Mouse (Mus musculus): Measurements from ENCODE around the gene Cdca7. TPM values are rescaled to one million over a fixed set of nuclear protein-coding genes. Genes with fewer than 3 reads are reported as not detected.

The Cdca7 gene
- polyA plus RNA-seq, 1 experiment, result 25.8 TPM

DNA sequence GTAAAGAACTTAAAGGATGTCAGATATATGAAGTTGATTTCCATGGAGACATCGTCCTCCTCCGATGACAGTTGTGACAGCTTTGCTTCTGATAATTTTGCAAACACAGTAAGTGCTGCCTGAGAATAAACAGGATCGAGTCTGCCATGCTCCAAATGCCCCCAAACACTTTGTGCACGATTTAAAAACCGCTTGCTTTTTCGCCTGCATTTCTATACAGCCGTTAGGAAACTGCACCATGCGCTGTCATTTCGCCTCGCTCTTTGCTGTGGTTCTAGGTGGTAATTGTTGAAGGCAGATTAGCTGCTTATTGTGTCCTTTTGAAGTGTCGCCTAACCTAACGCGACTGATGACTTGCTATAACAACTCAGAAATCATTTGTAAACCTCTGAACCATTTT, 3.0 kb downstream of the Cdca7 start:
- Histone ChIP-seq H3K4me1 (ENCODE audit: control insufficient read depth, insufficient read depth, low read length) (peaks cover 6% of the 10 kb centered on the region; the same call in 1 of the 2 replicates), H3K4me3 (ENCODE audit: insufficient read depth, low read length) (no peak overlapping the region), H3K27ac (ENCODE audit: insufficient read depth, low read length) (no peak overlapping the region)
- TF ChIP-seq CTCF (IDR thresholded peaks at IDR 0.05; ENCODE audit: borderline replicate concordance, insufficient read depth, low read length), result no peak
- no peak for TF ChIP-seq POLR2A (IDR thresholded peaks at IDR 0.05; ENCODE audit: low read depth, low read length)

DNA sequence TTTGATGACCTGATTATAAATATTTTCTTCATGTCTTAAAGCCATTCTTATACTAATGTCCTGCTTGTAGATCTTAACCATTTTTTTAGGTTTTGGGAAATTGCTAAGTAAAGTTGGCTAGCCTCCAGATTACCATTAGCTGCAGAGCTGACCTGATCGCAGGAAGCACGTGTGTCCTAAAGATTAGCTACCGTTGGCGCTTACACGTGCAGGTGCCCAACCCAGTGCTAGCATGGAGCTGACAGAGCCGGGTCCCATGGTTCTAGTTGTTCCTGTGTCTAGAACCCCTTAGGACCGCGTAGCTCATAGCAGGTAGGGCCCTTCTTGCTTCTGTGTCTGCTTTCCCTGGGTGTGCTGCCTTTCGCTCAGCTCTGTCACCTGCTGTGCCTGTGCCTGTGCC, 3.9 kb downstream of the Cdca7 start:
- TF ChIP-seq CTCF (IDR thresholded peaks at IDR 0.05; ENCODE audit: borderline replicate concordance, insufficient read depth, low read length) (no peak), POLR2A (IDR thresholded peaks at IDR 0.05; ENCODE audit: low read depth, low read length) (no peak)
- H3K4me3 ChIP-seq (ENCODE audit: insufficient read depth, low read length), result no peak overlapping the region
- peaks cover 6% of the 10 kb centered on the region; the same call in 1 of the 2 replicates for H3K4me1 ChIP-seq (ENCODE audit: control insufficient read depth, insufficient read depth, low read length)
- H3K27ac ChIP-seq (ENCODE audit: insufficient read depth, low read length), result no peak overlapping the region

DNA sequence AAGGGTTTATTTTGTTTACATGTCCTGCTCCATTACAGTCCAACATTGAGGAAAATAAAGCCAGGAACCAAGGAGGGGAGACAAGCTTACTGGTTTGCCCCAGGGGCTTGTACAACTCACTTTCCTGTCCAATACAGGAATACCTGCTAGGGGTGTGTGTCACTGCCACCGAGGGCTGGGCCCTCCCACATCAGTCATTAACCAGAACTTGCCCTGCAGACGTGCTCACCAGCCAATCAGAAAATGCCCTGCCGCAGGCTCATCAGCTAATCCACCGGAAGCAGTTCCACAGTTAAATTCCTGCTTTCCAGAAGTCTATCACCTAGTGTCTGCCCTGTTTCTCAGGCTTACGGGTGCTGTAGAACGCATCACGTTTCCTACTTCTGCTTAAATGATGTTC, 15.7 kb downstream of the Cdca7 start:
- no peaks in the 10 kb centered on the region for H3K4me1 ChIP-seq (ENCODE audit: control insufficient read depth, insufficient read depth, low read length)
- no peak overlapping the region for H3K4me3 ChIP-seq (ENCODE audit: insufficient read depth, low read length)
- no peak for TF ChIP-seq CTCF (IDR thresholded peaks at IDR 0.05; ENCODE audit: borderline replicate concordance, insufficient read depth, low read length)
- H3K27ac ChIP-seq (ENCODE audit: insufficient read depth, low read length), result no peak overlapping the region

DNA sequence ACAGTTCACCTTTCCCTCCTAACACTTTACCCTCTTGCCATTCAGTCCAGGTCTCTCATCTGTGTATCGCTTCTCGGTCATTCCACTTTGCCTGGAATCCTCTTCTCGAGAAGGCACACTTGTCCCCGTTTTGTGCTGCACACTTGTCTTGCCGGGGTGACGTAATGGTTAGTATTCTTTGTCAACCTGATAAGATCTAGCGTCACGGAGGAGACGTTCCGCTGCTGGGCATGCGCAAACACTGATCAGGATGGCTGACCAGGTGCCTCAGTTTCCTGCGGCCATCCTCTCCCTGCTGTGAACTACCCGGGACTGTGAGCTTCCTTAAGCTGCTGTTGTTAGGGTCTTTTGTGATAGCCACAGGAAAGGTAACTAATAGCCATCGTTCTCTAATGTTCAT, 17.1 kb downstream of the Cdca7 start:
- Histone ChIP-seq H3K4me3 (ENCODE audit: insufficient read depth, low read length) (no peak overlapping the region), H3K4me1 (ENCODE audit: control insufficient read depth, insufficient read depth, low read length) (no peaks in the 10 kb centered on the region), H3K27ac (ENCODE audit: insufficient read depth, low read length) (no peak overlapping the region)
- TF ChIP-seq CTCF (IDR thresholded peaks at IDR 0.05; ENCODE audit: borderline replicate concordance, insufficient read depth, low read length) (no peak), POLR2A (IDR thresholded peaks at IDR 0.05; ENCODE audit: low read depth, low read length) (no peak)

DNA sequence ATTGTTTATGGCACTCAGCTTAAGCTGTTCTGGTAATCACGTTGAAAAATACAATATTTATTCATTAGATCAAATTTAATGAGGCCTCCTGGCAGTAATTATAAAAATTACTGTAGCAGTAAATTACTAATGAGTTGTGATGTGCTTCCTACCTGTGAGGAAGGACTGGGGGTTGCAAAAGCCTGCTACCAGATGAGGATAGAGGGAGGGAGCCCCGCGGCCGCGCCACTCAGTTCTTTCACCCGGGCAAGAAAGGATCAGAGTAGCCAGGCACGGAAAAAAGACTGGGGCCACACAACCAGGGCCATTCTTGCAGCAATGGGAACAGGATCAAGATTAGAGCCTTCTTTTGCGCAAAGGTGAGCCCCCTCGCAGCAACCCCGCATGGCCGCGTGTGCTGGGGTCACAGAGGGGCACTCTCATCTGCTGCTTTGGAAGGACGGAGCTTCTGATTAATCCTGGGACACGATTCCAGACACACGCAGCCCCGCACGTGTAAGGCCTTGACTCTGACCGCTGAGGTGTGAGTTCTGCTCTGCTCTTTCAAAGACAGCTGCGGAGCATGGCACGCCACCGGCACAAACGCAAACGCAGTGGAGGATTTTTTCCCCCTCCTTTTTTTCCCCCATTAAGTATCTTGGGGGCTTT, 23.2 kb downstream of the Cdca7 start:
- no peak overlapping the region for H3K4me3 ChIP-seq (ENCODE audit: insufficient read depth, low read length)
- TF ChIP-seq CTCF (IDR thresholded peaks at IDR 0.05; ENCODE audit: borderline replicate concordance, insufficient read depth, low read length) (no peak), POLR2A (IDR thresholded peaks at IDR 0.05; ENCODE audit: low read depth, low read length) (no peak)
- H3K27ac ChIP-seq (ENCODE audit: insufficient read depth, low read length), result no peak overlapping the region
- H3K4me1 ChIP-seq (ENCODE audit: control insufficient read depth, insufficient read depth, low read length), result no peaks in the 10 kb centered on the region

DNA sequence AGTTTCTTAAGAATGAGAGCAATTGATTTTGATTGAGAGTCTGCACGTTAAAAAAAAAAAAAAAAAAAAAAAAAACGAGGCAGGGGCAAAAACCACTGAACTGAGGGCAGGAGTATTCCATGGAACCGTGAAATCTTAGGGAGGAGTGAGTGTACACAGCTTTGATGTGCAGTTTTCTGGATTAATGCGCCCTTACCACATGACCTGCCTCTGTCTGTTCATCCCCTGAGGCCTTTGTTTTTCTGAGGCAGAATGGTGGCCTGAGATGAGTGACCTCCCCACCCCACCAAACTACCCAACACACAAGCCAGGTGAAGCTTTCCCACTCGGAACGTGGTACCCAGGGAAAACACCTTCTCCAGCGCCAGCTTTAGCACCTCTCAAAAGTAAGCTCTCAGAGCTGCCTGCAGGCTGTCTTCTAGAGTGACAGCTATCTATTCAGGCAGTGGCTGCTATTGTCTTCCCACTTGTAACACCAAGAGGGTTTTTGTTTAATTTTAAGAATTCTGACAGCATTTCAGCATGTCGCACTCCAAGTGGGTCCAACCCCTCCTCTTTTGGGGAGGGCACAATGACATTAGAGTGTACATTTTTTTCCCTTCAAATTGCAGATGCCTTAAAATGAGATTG, 23.9 kb downstream of the Cdca7 start:
- no peaks in the 10 kb centered on the region for H3K4me1 ChIP-seq (ENCODE audit: control insufficient read depth, insufficient read depth, low read length)
- no peak overlapping the region for H3K27ac ChIP-seq (ENCODE audit: insufficient read depth, low read length)
- H3K4me3 ChIP-seq (ENCODE audit: insufficient read depth, low read length), result no peak overlapping the region
- no peak for TF ChIP-seq CTCF (IDR thresholded peaks at IDR 0.05; ENCODE audit: borderline replicate concordance, insufficient read depth, low read length)
- no peak for TF ChIP-seq POLR2A (IDR thresholded peaks at IDR 0.05; ENCODE audit: low read depth, low read length)

DNA sequence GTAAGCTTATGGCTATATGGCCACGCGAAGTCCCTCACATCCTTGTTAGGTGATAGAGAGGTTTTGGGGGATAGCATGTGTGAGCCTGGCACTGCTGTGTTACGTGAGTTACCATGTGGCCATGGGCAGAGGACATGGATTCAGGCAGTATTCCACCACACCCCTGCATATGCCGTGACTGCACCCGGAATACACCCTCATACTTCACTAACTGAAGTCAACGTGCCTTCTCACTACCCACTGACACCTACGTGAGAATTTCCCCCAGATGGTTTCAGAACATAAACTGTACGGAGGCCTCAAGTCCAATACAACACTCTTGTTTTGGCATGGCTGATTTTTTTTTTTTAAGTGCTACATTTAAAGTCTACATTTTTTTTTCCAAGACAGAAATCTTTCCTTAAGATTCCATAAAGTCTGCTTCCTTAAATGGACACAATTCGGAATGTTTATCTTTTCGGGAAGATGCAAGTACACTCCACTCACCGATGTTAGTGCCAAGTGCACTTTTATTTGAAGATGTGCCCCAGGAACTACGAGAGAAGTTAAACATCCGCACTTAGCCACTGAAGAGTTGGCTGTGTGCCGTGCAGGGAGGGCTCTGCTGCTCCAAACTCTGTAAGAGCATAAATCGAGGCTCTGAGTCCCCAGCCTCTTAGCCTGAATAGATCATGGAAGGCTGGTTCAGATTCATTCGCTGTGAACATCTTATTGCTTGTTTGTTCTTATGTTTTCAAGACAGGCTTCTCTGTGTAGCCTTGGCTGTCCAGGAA, 26.3 kb downstream of the Cdca7 start:
- H3K27ac ChIP-seq (ENCODE audit: insufficient read depth, low read length), result no peak overlapping the region
- no peak overlapping the region for H3K4me3 ChIP-seq (ENCODE audit: insufficient read depth, low read length)
- no peak for TF ChIP-seq CTCF (IDR thresholded peaks at IDR 0.05; ENCODE audit: borderline replicate concordance, insufficient read depth, low read length)
- no peak for TF ChIP-seq POLR2A (IDR thresholded peaks at IDR 0.05; ENCODE audit: low read depth, low read length)
- no peaks in the 10 kb centered on the region for H3K4me1 ChIP-seq (ENCODE audit: control insufficient read depth, insufficient read depth, low read length)

DNA sequence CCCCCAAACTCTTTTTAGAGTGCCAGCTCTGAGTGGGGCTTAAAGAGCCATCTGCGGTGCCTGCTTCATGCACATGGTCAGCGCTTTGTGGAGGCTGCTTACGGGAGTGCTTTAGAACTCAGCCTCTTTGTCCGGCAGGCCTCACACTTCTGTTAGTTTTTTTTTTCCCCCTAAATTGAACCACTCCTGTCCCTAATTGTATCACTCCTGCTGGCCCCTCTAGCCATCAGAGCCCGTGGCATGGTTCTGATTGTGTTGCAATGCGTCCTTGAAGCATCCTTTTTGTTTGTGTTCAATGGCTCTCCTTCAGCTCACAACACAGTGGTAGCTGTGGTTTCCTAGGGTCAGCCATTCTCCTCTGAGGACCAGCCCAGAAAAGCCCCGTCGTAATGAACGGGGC, 27.7 kb downstream of the Cdca7 start:
- H3K4me3 ChIP-seq (ENCODE audit: insufficient read depth, low read length), result no peak overlapping the region
- H3K4me1 ChIP-seq (ENCODE audit: control insufficient read depth, insufficient read depth, low read length), result no peaks in the 10 kb centered on the region
- H3K27ac ChIP-seq (ENCODE audit: insufficient read depth, low read length), result no peak overlapping the region
- TF ChIP-seq CTCF (IDR thresholded peaks at IDR 0.05; ENCODE audit: borderline replicate concordance, insufficient read depth, low read length) (no peak), POLR2A (IDR thresholded peaks at IDR 0.05; ENCODE audit: low read depth, low read length) (no peak)

DNA sequence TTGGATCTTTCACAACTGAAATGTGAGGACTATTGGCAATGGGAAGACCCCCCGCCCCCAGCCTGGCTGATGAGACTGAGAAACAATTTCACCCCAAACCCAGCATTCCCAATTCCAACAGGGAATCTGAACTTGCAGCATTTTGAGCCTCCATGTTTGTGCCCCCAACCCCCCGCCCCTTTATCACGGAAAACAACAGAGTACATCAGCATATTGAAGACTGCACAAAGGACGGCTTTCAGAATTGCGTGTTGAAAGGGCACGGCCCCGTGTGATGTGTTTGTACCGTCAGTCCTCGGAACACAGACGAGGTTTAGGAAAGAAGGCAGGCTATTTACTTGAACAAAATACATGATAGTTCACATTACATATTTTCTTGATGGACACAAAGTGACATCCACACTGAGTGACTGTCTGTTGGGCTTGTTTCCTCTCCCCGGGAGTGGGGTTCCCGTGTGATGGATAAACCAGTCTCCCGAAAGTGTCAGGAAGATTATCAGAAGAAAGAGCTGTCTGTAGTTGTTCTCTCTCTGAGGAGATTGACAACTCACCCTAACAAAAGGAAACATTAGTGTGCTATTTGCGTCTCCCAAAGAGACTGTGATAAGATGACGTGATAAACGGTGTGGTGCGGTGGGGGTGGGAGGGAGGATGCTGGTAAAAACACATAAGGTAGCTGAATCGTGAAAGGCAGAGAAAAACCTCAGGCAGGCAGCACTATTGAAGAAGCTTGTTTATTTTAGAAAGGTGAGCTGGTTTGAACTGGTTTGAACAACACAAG, 32.1 kb downstream of the Cdca7 start:
- H3K4me3 ChIP-seq (ENCODE audit: insufficient read depth, low read length), result no peak overlapping the region
- H3K4me1 ChIP-seq (ENCODE audit: control insufficient read depth, insufficient read depth, low read length), result no peaks in the 10 kb centered on the region
- no peak overlapping the region for H3K27ac ChIP-seq (ENCODE audit: insufficient read depth, low read length)
- TF ChIP-seq POLR2A (IDR thresholded peaks at IDR 0.05; ENCODE audit: low read depth, low read length) (no peak), CTCF (IDR thresholded peaks at IDR 0.05; ENCODE audit: borderline replicate concordance, insufficient read depth, low read length) (no peak)

Measured in embryonic fibroblast, embryonic 13.5 days (primary cell).